Mouse (Mus musculus) frontal cortex, postnatal 36 days (tissue): ENCODE measurements around the gene Kctd7.

ENCODE experiments used
- DNase-seq, 2 experiments: peaks; one replicate each; pipeline ENCODE4 v3.0.0; 2022; ENCODE audit warnings: low spot score in 2 of 2

Kctd7 gene

DNA sequence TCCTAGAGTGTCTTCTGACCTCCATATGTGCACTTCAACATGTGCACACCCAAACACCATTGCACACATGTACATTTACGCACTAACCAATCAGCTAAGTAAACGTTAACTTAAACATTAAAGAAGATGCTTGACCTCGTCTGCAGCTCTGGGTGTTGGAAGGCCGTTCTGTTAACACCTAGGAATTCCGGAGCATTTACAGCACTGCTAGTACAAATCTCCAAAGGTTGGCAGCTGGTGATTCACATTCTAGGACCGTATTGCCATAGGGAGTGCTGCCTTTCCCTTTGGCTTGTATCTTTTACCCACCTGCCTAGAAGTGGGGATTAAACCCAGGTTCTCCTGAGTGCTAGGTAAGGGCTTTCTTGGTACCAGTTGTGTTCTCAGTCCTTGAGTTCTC, 47.2 kb downstream of the Kctd7 start:
- no peak for DNase-seq

DNA sequence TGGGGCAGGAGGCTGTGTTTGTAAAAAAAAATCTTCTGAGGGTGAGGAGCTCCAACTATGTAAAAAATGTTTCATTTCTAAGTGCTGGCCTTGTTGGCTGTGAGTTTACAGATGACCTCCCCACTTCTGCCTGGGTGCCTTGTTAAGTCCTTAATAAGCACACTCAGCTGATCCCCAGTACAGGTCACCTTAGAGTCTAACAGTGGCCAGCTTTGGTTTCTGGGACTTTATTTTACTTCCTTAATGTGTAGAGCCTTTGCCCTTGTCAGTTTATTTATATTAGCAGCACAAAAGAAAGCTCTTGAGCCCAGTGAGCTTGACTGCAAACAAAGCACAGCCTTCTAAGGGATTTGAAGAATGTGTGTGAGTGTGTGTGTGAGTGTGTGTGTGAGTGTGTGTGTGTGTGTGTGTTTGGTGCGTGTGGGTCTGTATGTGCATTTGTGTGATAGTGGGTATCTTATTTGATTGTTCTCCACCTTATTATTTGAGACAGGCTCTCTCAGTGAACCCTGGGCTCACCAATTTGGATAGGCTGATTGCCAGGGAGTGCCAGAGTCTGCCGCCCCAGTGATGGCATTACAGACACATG, 47.8 kb downstream of the Kctd7 start:
- DNase-seq, result no peak

DNA sequence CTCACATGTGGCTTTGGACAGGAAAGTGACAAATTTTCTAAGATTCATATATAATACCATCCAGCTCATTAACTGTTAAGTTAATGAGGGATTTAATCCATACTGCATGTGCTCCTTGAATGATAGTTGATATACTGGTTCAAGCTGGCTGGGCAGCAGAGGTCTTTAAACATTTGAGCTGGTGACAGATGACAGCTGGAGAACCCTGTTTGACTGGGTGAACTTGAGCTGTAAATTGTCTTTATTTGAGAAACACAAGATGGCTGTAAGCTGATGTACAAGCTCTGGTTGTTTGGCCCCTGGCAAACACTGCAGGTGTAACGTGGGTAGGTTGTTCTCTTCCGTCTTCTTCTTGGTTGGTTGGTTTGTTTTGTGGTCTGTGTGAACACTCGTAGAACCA, 49.1 kb downstream of the Kctd7 start:
- no peak for DNase-seq

DNA sequence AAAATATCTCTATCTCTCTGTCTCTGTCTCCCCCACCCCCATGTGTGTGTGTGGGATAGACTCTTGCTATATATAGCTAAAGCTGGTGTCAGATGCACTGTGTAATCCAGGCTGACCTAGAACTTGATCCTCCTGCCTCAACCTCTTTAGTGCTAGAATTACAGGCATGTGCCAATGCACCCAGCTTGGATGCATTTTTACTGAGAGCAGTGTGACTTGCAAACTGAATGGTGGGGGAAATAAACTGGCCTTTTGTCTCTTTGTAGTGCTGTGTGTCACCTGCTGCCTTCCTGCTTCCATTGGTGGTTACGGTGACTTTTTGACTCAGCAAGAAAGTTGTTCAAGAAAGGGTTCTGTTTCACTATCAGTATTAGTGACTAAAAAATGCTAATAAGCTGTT, 51.6 kb downstream of the Kctd7 start:
- no peak for DNase-seq

DNA sequence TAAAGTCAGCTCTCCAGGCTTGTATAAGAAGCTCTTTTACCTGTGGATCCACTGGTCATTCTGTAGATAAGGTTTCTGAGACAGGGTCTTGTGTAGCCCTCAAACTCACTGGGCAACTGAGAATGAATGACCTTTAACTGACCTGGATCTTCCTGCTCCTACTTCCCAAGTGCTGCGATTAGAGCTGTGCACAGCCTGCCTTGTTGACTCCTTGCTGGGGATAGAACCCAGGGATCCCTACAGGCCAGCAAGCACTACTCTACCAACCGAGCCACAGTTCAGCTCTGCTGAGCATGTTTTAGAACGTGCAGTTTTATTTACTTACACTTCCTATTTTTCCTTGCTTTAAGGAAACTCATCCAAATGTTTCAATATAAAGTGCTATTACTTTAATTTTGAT, 52.8 kb downstream of the Kctd7 start:
- DNase-seq, result no peak

DNA sequence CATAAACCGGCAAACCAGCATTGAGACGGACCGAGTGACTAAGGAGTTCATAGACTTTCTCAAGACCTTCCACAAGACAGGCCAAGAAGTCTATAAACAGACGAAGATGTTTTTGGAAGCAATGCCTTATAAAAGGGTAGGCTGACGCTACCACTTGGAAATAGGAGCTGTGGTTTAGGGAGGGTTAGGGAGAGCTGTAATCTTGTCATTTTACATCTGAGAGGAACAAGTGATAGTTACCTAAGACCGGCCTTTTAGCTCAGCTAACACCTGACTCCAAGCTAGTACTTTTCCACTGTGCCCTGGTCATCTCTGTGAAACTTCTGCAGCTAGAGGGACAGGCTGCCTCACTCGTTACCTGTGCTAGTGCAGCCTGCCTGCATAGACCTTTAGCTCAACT, 53.3 kb downstream of the Kctd7 start:
- no peak for DNase-seq

DNA sequence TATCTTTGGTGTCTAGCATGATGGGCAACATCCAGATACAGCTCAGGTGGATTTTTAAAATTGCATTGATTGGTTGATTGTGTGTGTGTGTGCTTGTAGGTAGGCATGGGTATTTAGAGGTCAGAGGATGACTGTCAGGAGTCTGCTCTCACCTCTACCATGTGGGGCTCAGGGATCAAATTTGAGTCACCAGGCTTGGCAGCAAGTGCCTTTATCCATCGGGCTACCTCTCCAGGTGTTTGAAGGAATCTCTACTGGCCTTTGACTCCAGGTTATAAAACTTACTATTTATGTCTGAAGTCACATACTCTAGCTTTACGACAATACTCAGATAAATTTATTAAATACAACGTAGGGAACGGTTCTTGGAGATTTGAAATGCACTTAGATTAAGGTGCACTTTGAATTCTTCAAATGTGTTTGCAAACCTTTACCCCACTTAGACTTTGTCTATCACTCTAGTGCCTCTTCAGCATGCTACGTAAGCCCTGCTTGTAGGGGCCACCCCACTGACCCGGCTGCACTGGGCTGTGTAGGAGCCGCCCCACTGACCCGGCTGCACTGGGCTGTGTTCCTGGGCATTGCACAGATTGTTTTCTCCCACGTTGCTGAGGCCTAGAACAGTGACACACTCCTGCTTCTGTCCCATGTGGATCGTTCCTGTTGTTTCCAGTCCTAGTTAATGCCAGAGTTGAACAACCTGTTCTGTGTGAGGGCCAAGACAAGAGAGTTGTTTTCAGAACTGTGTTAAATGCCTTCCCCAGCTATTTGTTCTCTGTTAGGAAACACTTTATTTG, 55.8 kb downstream of the Kctd7 start:
- no peak for DNase-seq

DNA sequence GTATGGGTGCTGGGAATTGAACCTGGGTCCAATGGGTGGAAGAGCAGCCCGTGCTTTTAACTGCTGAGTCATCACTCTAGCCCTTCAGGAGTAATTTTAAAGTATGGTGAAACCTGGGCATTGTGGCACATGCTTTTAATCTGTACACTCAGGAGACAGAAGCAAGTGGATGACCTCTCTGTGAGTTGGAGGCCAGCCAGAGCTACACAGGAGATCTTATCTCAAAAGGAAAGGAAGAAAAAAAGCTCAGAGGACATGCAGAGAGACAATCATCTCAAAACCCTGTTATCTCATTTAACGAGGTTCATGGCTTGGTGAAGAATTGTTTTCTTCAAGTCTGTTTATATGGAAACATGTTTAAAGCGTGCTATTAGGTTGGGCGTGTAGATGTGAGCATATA, 59.3 kb downstream of the Kctd7 start:
- DNase-seq, result no peak

DNA sequence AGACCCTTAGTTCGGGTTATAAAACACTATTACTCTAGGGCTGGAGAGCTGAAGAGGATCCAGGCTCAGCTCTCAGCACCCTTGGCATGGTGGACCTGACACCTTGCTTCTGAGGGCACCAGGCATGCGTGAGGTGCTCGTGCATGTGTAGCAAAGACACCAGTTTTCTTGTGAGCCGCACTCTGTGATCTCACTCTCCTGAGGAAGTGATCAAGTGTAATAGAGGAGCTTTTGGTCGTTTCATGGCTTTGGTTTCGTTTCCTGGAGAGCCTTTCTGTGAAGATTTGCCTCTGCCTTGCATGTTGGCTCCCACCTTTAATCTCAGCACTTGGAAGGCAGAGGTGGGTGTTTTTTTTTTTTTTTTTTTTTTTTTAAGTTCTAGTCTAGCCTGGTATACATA, 59.9 kb downstream of the Kctd7 start:
- DNase-seq, result no peak
